Mouse (Mus musculus): ENCODE data around the gene Clstn3.
"Not testable (repeated sequence)": the region's sequence is repeated elsewhere in the genome, so short reads cannot be mapped to it uniquely, and the experiment has no call there.

The Clstn3 gene

GRCm38 (mm10) chr6:124415347-124416088, 49.1 kb downstream of the Clstn3 start:
- DNase-seq (ENCODE audit: inconsistent age in 2 of 2, low spot score in 1 of 2) = peak; percentile 92 to 98

- DNase-seq (ENCODE audit: inconsistent age in 2 of 2, low spot score in 1 of 2) = peak; percentile 97 to 99
These were observed 49.7 kb downstream of the Clstn3 start, which contains the start of gene Pex5 for GRCm38 (mm10) chr6:124414927-124415325. Gene Pex5 (minus strand): TSS chr6:124415067.

DNA sequence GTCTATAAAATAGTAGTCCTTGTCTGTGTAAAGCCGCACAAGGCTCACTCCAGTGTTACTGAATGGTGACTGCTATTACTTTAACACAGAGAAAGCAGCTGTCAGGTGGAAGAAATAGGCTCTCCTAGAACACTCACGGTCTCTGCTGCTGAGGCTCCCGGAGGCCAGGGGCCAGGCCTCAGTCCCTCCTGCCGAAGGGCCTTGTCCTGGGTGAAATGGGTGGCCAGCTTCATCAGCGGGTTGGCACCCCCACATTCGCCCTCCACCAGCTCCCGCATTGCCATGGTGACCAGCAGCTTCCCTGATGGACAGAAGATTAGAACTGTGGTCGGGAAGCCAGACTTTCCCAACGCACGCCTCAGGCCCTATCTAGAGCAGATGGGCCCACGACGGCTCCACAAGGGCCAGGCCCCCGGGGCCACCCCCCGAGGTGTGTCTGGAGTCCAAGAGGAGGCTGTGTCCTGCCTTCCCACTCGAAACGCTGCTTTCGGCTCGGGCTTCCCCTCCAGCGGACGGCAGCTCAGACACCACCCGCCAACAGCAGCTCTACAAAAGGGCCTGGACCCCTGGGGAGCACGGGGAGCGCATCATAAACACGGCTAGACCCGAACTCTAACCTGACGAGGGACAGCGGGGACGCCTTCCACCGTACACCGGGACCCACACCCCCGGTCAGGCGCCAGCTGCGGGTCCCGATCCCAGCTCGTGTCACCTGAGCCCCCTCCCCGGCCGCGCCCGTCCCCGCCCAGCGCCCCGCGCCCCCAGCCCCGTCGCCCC, 50.3 kb downstream of the Clstn3 start:
- peak; percentile 72 to 88 for DNase-seq (ENCODE audit: inconsistent age in 2 of 2, low spot score in 1 of 2)

DNA sequence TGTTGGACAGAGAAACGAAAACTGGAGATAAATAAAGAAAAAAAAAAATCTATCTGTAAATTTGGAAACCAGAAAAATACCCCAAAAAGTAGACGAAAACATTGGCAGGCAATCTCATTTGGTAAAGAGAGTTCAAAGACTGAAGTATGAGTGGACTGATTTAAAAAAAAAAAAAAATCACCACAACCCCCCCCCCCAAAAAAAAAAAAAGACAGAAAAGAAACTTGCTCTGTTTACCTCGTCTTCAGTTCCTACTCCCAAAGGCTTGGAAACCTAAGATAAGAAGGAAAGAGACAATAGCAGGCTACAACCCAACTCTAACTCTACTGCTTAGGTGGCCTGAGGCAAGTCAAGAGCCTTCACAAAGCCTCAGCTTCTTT, 50.8 kb downstream of the Clstn3 start:
- DNase-seq (ENCODE audit: inconsistent age in 2 of 2, low spot score in 1 of 2) = no peak

DNA sequence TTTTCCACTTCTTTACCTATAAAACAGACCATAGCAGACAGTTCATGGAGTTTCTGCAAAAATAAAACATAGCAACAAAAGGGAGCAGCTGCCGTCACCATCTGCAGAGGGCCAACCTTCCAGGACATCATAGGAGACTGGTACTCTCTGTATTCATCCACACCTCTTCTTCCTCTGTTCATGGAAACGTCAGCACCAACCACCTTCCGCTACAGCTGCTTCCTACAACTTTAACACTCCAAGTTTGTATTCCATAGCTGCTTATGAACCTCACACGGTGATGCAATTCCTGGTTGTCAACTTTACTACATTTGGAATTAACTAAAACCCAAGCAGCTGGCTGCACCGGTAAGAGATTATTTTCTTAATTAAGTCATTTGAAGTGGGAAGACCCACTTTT, 56.2 kb downstream of the Clstn3 start:
- peak in 1 of 2 experiments; percentile 24 for DNase-seq (ENCODE audit: inconsistent age in 2 of 2, low spot score in 1 of 2)

DNA sequence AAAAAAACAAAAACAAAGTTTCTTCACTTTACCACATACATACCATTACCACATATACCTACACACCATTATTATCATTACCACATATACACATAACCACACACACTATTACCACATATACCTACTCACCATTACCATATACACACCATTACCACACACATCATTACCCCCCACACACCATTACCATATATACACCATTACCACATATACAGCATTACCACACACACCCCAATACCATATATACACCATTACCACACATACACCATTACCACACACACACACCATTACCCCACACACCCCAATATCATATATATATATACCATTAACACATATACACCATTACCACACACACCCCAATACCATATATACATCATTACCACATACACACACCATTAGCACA, 57.4 kb downstream of the Clstn3 start:
- no peak for DNase-seq (ENCODE audit: inconsistent age in 2 of 2, low spot score in 1 of 2)

DNA sequence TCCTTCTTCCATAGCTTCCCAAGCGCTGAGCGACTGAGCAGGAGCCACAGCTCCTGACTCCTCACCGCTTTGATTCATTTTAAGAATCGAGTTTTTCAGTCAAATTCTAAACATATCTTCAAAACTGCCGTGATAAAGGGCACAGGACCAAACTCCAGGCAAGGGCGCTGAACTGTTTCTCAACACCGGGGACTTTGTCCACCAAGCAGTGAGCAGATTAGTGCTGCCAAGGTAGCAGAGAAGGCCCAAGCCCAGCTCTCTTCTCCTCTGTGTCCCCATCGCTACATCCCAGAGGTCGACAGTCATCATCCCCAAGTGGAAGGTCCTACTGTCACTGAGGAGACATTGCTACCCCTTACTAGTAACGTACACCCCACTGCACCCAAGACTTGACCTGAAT, 58.3 kb downstream of the Clstn3 start:
- DNase-seq (ENCODE audit: inconsistent age in 2 of 2, low spot score in 1 of 2) = peak in 1 of 2 experiments; percentile 22

DNA sequence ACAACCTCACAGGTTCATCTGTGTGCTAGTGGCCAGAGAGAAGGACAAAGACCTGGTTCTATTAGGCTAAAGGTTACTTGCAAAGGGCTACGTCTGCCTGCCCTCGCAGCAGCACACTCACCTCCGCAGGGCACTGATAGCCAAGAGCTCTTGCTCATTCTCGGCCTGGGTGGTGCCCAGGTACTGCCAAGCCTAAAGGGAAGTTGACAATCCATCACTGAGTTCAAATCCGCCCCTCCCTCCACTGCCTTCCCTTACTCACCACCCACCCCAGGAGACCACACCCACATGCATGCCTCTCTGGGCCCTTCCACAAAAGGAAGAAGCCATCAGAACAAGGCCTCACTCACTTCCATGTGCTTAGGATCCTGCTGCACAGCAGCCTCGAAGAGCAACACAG, 64.9 kb downstream of the Clstn3 start:
- DNase-seq (ENCODE audit: inconsistent age in 2 of 2, low spot score in 1 of 2) = no peak

GRCm38 (mm10) chr6:124394991-124395390, 69.6 kb downstream of the Clstn3 start:
- not testable (repeated sequence) for DNase-seq (ENCODE audit: inconsistent age in 2 of 2, low spot score in 1 of 2)

All from adrenal gland, adult (tissue).